11 mouse cellular contexts compared by ENCODE assay signal in the genomic region with DNA sequence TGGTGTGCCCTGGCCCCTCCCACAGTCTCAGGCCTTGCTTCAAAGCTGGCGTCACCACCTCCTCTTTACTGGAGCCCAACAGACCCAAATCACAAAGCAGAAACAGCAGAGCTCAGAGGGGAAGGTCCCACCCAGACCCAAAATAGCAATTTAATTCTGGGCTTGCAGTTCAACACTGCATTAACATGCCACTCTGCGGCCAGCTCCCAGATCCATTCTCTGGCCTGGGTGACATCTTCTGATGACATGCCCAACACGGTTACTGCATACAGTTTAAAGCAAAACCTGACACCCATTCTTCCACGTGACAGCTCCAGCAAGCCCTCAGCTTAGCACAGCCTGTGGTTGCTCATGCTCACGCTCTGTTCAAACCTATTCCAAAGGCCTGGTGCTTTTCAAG. TPM values are rescaled to one million over a fixed set of nuclear protein-coding genes. Genes with fewer than 3 reads are reported as not detected.
DNase-seq lines count a peak whose midpoint lies in the region; ATAC-seq lines count a peak whose summit lies in the region.
"Had no signal": no experiment of that assay in that cellular context is flagged by ENCODE, and none has a peak within 500 bp of the region (broad histone marks: within the 10 kb centered on the region; RNA-seq: fewer than 3 reads in every experiment).

No protein-coding gene starts in this region.

- peak overlapping the region; percentile 76 for H3K27ac ChIP-seq in embryonic facial prominence, embryonic 15.5 days (replicated peaks)
- no peak overlapping the region for H3K27ac ChIP-seq in limb, embryonic 13.5 days

- DNase-seq in frontal cortex, postnatal 10 days (ENCODE audit: low spot score in 2 of 2): peak; percentile 20 to 24
- DNase-seq in layer of hippocampus, adult 11-12 months (ENCODE audit: low spot score): peak; percentile 17
- DNase-seq in layer of hippocampus, adult 9-10 months (ENCODE audit: low spot score): no peak
- no peak for DNase-seq in urinary bladder, adult 2 months (ENCODE audit: low spot score)
- no peak for DNase-seq in B cell, adult 2 months
- DNase-seq: cerebellum, adult 11-12 months; spleen, adult 18-20 months; thymus, postnatal 36 days had no signal

- no peak for ATAC-seq in frontal cortex, adult (ENCODE audit: low TSS enrichment)
- ATAC-seq in embryonic facial prominence, embryonic 15.5 days (ENCODE audit: insufficient number of reproducible peaks, low FRiP score, low TSS enrichment, low read depth): peak; percentile 65
- ATAC-seq in limb, embryonic 13.5 days (ENCODE audit: low FRiP score, low read depth): no peak

- H3K4me2 ChIP-seq in embryonic facial prominence, embryonic 15.5 days (replicated peaks): no peak overlapping the region
- H3K4me2 ChIP-seq in limb, embryonic 13.5 days (replicated peaks): peak overlapping the region; percentile 48

- H3K27me3 ChIP-seq in embryonic facial prominence, embryonic 15.5 days: no peaks in the 10 kb centered on the region
- peaks cover under 1% of the 10 kb centered on the region for H3K27me3 ChIP-seq in limb, embryonic 13.5 days

- H3K4me3 ChIP-seq in embryonic facial prominence, embryonic 15.5 days (replicated peaks): no peak overlapping the region
- peak overlapping the region; percentile 10; the same call in 1 of the 2 replicates for H3K4me3 ChIP-seq in limb, embryonic 13.5 days

- H3K36me3 ChIP-seq in embryonic facial prominence, embryonic 15.5 days: no peaks in the 10 kb centered on the region
- no peaks in the 10 kb centered on the region for H3K36me3 ChIP-seq in limb, embryonic 13.5 days

- no peaks in the 10 kb centered on the region for H3K9me3 ChIP-seq in embryonic facial prominence, embryonic 15.5 days (replicated peaks)
- peaks cover 6% of the 10 kb centered on the region for H3K9me3 ChIP-seq in limb, embryonic 13.5 days

- H3K4me1 ChIP-seq in embryonic facial prominence, embryonic 15.5 days: peaks cover 36% of the 10 kb centered on the region
- H3K4me1 ChIP-seq in limb, embryonic 13.5 days: peaks cover 43% of the 10 kb centered on the region

- 30% methylated on average over 5 of the region's 5 CpGs for WGBS in embryonic facial prominence, embryonic 15.5 days
- WGBS in limb, embryonic 13.5 days: 27% methylated on average over 5 of the region's 5 CpGs

- no peak overlapping the region for H3K9ac ChIP-seq in embryonic facial prominence, embryonic 15.5 days
- no peak overlapping the region for H3K9ac ChIP-seq in limb, embryonic 13.5 days

RNA-seq across cellular contexts. Expression of a gene that starts 4.1 kb away (rescaled TPM):
- 4.5 and 4.6 TPM in 2 replicates for polyA plus RNA-seq in embryonic facial prominence, embryonic 15.5 days (2015; fragmentation: Nextera tagmentation; extraction: Ambion mirVana)
- polyA plus RNA-seq in limb, embryonic 13.5 days (2015; fragmentation: Nextera tagmentation; extraction: Ambion mirVana): 3.9 and 5.0 TPM in 2 replicates
- polyA plus RNA-seq in urinary bladder, adult 2 months (2012; rRNA removed): 3.8 and 4.8 TPM in 2 replicates

Comparison
In these comparisons a context has a peak if more than half of its experiments do, and no peak if none do; other contexts are left out.
1. DNase-seq: peak in frontal cortex, postnatal 10 days (2 of 2) and layer of hippocampus, adult 11-12 months (single experiment); none in layer of hippocampus, adult 9-10 months (single experiment), urinary bladder, adult 2 months (single experiment) and B cell, adult 2 months (0 of 2).